Mouse (Mus musculus): Measurements from ENCODE around the gene Gm28035.

GRCm38 (mm10) chr2:30194656-30195055 lies 45.7 kb upstream of the Gm28035 start:
- TF ChIP-seq CTCF (IDR thresholded peaks at IDR 0.05; ENCODE audit: low read depth) (no peak), EP300 (IDR thresholded peaks at IDR 0.05; ENCODE audit: low read depth) (no peak)

All from heart, postnatal 0 days (tissue).